Mouse (Mus musculus) hindbrain, embryonic 15.5 days (tissue): ENCODE measurements around the gene Adck1. TPM values are rescaled to one million over a fixed set of nuclear protein-coding genes. Genes with fewer than 3 reads are reported as not detected.
"Not testable (repeated sequence)": the region's sequence is repeated elsewhere in the genome, so short reads cannot be mapped to it uniquely, and the experiment has no call there.

Source experiments
- ATAC-seq: fragments of 200-750 bp; cut with Nextera tagmentation; 2 replicates; pipeline ENCODE4 v1.8.0; 2017; ENCODE audit warnings: low read depth, moderate number of reproducible peaks, moderate TSS enrichment; ENCODE audit not compliant: low FRiP score
- H3K27ac ChIP-seq: fragments of 300-500 bp; sonication (generic); replicated peaks from 2 replicates; pipeline ENCODE4 v1.5.1; 2015; ENCODE audit warnings: mild to moderate bottlenecking, inconsistent platforms
- H3K27me3 ChIP-seq: fragments of 300-500 bp; sonication (generic); 2 replicates; pipeline ENCODE4 v1.6.1; 2015; ENCODE audit warnings: control low read depth, inconsistent platforms
- H3K36me3 ChIP-seq: fragments of 300-500 bp; sonication (generic); 2 replicates; pipeline ENCODE4 v1.6.1; 2015; ENCODE audit warnings: control low read depth, inconsistent platforms
- H3K4me1 ChIP-seq: fragments of 300-500 bp; sonication (generic); replicated peaks from 2 replicates; pipeline ENCODE4 v1.6.1; 2015; ENCODE audit warnings: control low read depth, inconsistent platforms
- H3K4me2 ChIP-seq: fragments of 300-500 bp; sonication (generic); 2 replicates; pipeline ENCODE4 v1.6.1; 2015; ENCODE audit warnings: moderate library complexity, mild to moderate bottlenecking, inconsistent platforms
- H3K4me3 ChIP-seq: fragments of 300-500 bp; sonication (generic); 2 replicates; pipeline ENCODE4 v1.5.1; 2015; ENCODE audit warnings: mild to moderate bottlenecking, inconsistent platforms
- H3K9ac ChIP-seq: fragments of 300-500 bp; sonication (generic); 2 replicates; pipeline ENCODE4 v1.6.1; 2015; ENCODE audit warnings: inconsistent platforms
- H3K9me3 ChIP-seq: fragments of 300-500 bp; sonication (generic); 2 replicates; pipeline ENCODE4 v1.6.1; 2016; ENCODE audit warnings: control low read depth, inconsistent platforms
- WGBS: fragments of 180-500 bp; shearing (Covaris S2); methylation state at CpG from one replicate; pipeline ENCODE4 v1.1.7; 2015; 5-methylcytosine and 5-hydroxymethylcytosine counted together
- polyA plus RNA-seq: library from polyadenylated mRNA; unstranded; fragments of >200 nt; fragmentation: Nextera tagmentation; extraction: Ambion mirVana; gene quantifications from 2 replicates; pipeline ENCODE4 v1.2.1, GENCODE M21; 2015

The Adck1 gene
- polyA plus RNA-seq, 1 experiment from 2014 or later, result 38.0 TPM

GRCm38 (mm10) chr12:88461026-88461425 lies 100.7 kb downstream of the Adck1 start:
- no peak overlapping the region for H3K4me2 ChIP-seq
- no peak overlapping the region for H3K4me3 ChIP-seq

GRCm38 (mm10) chr12:88463588-88464290 lies 103.4 kb downstream of the Adck1 start:
- no peaks in the 10 kb centered on the region for H3K27me3 ChIP-seq
- H3K27ac ChIP-seq, result no peak overlapping the region
- no peaks in the 10 kb centered on the region for H3K4me1 ChIP-seq
- H3K4me2 ChIP-seq, result no peak overlapping the region
- ATAC-seq, result no peak; the same call in 1 of the 2 replicates
- H3K9me3 ChIP-seq, result no peaks in the 10 kb centered on the region
- 79% methylated on average over 9 of the region's 10 CpGs for WGBS
- H3K36me3 ChIP-seq, result peaks cover 10% of the 10 kb centered on the region; the same call in 1 of the 2 replicates
- no peak overlapping the region for H3K9ac ChIP-seq
- H3K4me3 ChIP-seq, result no peak overlapping the region

More at GRCm38 (mm10) chr12:88461026-88461425, 100.7 kb downstream of the Adck1 start:
- no peak overlapping the region for H3K9ac ChIP-seq
- no peak for ATAC-seq
- no peak overlapping the region for H3K27ac ChIP-seq
- 92% methylated on average over 6 of the region's 6 CpGs for WGBS
- peaks cover 10% of the 10 kb centered on the region; the same call in 1 of the 2 replicates for H3K36me3 ChIP-seq
- H3K4me1 ChIP-seq, result no peaks in the 10 kb centered on the region
- H3K27me3 ChIP-seq, result no peaks in the 10 kb centered on the region
- no peaks in the 10 kb centered on the region for H3K9me3 ChIP-seq

- Histone ChIP-seq H3K36me3 (no peaks in the 10 kb centered on the region), H3K9me3 (no peaks in the 10 kb centered on the region), H3K4me2 (no peak overlapping the region), H3K9ac (no peak overlapping the region), H3K4me1 (no peaks in the 10 kb centered on the region), H3K27ac (no peak overlapping the region), H3K4me3 (no peak overlapping the region), H3K27me3 (no peaks in the 10 kb centered on the region)
- ATAC-seq, result no peak
- 92% methylated on average over 6 of the region's 6 CpGs for WGBS
Observed at GRCm38 (mm10) chr12:88466801-88467200, 106.4 kb downstream of the Adck1 start.

- Histone ChIP-seq H3K4me1 (no peaks in the 10 kb centered on the region), H3K27me3 (no peaks in the 10 kb centered on the region), H3K27ac (no peak overlapping the region), H3K36me3 (no peaks in the 10 kb centered on the region), H3K9me3 (no peaks in the 10 kb centered on the region), H3K4me2 (no peak overlapping the region), H3K9ac (no peak overlapping the region), H3K4me3 (no peak overlapping the region)
- 83% methylated on average over 3 of the region's 3 CpGs for WGBS
- ATAC-seq, result no peak
Observed at GRCm38 (mm10) chr12:88467257-88467656, 106.9 kb downstream of the Adck1 start.

GRCm38 (mm10) chr12:88467935-88468465 lies 107.6 kb downstream of the Adck1 start:
- no peak overlapping the region for H3K27ac ChIP-seq
- H3K27me3 ChIP-seq, result no peaks in the 10 kb centered on the region
- WGBS, result 69% methylated on average over 5 of the region's 5 CpGs
- H3K4me2 ChIP-seq, result no peak overlapping the region
- no peaks in the 10 kb centered on the region for H3K9me3 ChIP-seq
- no peak overlapping the region for H3K4me3 ChIP-seq
- H3K36me3 ChIP-seq, result no peaks in the 10 kb centered on the region
- H3K4me1 ChIP-seq, result no peaks in the 10 kb centered on the region
- H3K9ac ChIP-seq, result no peak overlapping the region
- ATAC-seq, result no peak

- Histone ChIP-seq H3K27ac (no peak overlapping the region), H3K4me3 (no peak overlapping the region), H3K9ac (no peak overlapping the region), H3K36me3 (no peaks in the 10 kb centered on the region), H3K27me3 (no peaks in the 10 kb centered on the region), H3K4me1 (no peaks in the 10 kb centered on the region), H3K4me2 (no peak overlapping the region), H3K9me3 (no peaks in the 10 kb centered on the region)
- ATAC-seq, result no peak
- WGBS, result 66% methylated on average over 6 of the region's 6 CpGs
Observed at GRCm38 (mm10) chr12:88468691-88469090, 108.3 kb downstream of the Adck1 start.

- H3K27ac ChIP-seq, H3K4me2 ChIP-seq, H3K4me1 ChIP-seq, H3K9ac ChIP-seq, H3K27me3 ChIP-seq, H3K4me3 ChIP-seq, ATAC-seq, H3K9me3 ChIP-seq, H3K36me3 ChIP-seq: not testable (repeated sequence)
- WGBS, result 78% methylated on average over 10 of the region's 10 CpGs
Observed at GRCm38 (mm10) chr12:88471884-88472283, 111.5 kb downstream of the Adck1 start.

- Histone ChIP-seq H3K9me3 (no peaks in the 10 kb centered on the region), H3K9ac (no peak overlapping the region), H3K27me3 (no peaks in the 10 kb centered on the region), H3K27ac (no peak overlapping the region), H3K36me3 (no peaks in the 10 kb centered on the region), H3K4me3 (no peak overlapping the region), H3K4me1 (no peaks in the 10 kb centered on the region), H3K4me2 (no peak overlapping the region)
- no peak for ATAC-seq
- 85% methylated on average over 3 of the region's 3 CpGs for WGBS
Observed at GRCm38 (mm10) chr12:88472832-88473231, 112.5 kb downstream of the Adck1 start.

- Histone ChIP-seq H3K4me1 (no peaks in the 10 kb centered on the region), H3K4me3 (no peak overlapping the region), H3K4me2 (no peak overlapping the region), H3K27me3 (no peaks in the 10 kb centered on the region), H3K27ac (no peak overlapping the region), H3K9me3 (no peaks in the 10 kb centered on the region), H3K9ac (no peak overlapping the region), H3K36me3 (no peaks in the 10 kb centered on the region)
- no peak for ATAC-seq
- 67% methylated on average over 6 of the region's 6 CpGs for WGBS
Observed at GRCm38 (mm10) chr12:88473796-88474195, 113.4 kb downstream of the Adck1 start.

- no peaks in the 10 kb centered on the region for H3K36me3 ChIP-seq
- no peak overlapping the region for H3K9ac ChIP-seq
- no peak overlapping the region for H3K27ac ChIP-seq
- H3K4me1 ChIP-seq, result no peaks in the 10 kb centered on the region
- ATAC-seq, result no peak
- H3K9me3 ChIP-seq, result no peaks in the 10 kb centered on the region
- no peak overlapping the region for H3K4me3 ChIP-seq
- H3K4me2 ChIP-seq, result no peak overlapping the region
- H3K27me3 ChIP-seq, result no peaks in the 10 kb centered on the region
- WGBS, result 91% methylated on average over 3 of the region's 3 CpGs
Observed at GRCm38 (mm10) chr12:88475833-88476232, 115.5 kb downstream of the Adck1 start.

GRCm38 (mm10) chr12:88476702-88477101 lies 116.3 kb downstream of the Adck1 start:
- no peaks in the 10 kb centered on the region for H3K4me1 ChIP-seq
- no peaks in the 10 kb centered on the region for H3K9me3 ChIP-seq
- no peak overlapping the region for H3K9ac ChIP-seq
- ATAC-seq, result no peak
- no peaks in the 10 kb centered on the region for H3K27me3 ChIP-seq
- H3K4me2 ChIP-seq, result no peak overlapping the region
- 90% methylated on average over 6 of the region's 6 CpGs for WGBS
- no peak overlapping the region for H3K4me3 ChIP-seq
- H3K27ac ChIP-seq, result no peak overlapping the region
- H3K36me3 ChIP-seq, result no peaks in the 10 kb centered on the region

- Histone ChIP-seq H3K9ac (no peak overlapping the region), H3K9me3 (no peaks in the 10 kb centered on the region), H3K4me3 (no peak overlapping the region), H3K4me1 (no peaks in the 10 kb centered on the region), H3K36me3 (no peaks in the 10 kb centered on the region), H3K27ac (no peak overlapping the region), H3K27me3 (no peaks in the 10 kb centered on the region), H3K4me2 (no peak overlapping the region)
- ATAC-seq, result no peak
- WGBS, result 90% methylated on average over 3 of the region's 3 CpGs
Observed at GRCm38 (mm10) chr12:88481657-88482056, 121.3 kb downstream of the Adck1 start.

- Histone ChIP-seq H3K9me3 (no peaks in the 10 kb centered on the region), H3K36me3 (no peaks in the 10 kb centered on the region), H3K27ac (no peak overlapping the region), H3K4me3 (no peak overlapping the region), H3K4me1 (no peaks in the 10 kb centered on the region), H3K9ac (no peak overlapping the region), H3K4me2 (no peak overlapping the region), H3K27me3 (no peaks in the 10 kb centered on the region)
- WGBS, result 70% methylated on average over 2 of the region's 2 CpGs
- no peak for ATAC-seq
Observed at GRCm38 (mm10) chr12:88490881-88491280, 130.5 kb downstream of the Adck1 start.
